15 mouse cellular contexts compared by ENCODE assay signal in genomic region chr19:56535064-56535463, GRCm38 (mm10). TPM values are rescaled to one million over a fixed set of nuclear protein-coding genes. Genes with fewer than 3 reads are reported as not detected.
DNase-seq lines count a peak whose midpoint lies in the region; ATAC-seq and TF ChIP-seq lines count a peak whose summit lies in the region.
"Had no signal": no experiment of that assay in that cellular context is flagged by ENCODE, and none has a peak within 500 bp of the region (broad histone marks: within the 10 kb centered on the region; RNA-seq: fewer than 3 reads in every experiment).

No protein-coding gene starts in this region.

- ATAC-seq in intestine, embryonic 14.5 days (replicated peaks; ENCODE audit: low FRiP score, low TSS enrichment, low read depth): no peak
- no peak for ATAC-seq in intestine, postnatal 0 days
- ATAC-seq in lung, embryonic 14.5 days (ENCODE audit: insufficient read depth): no peak
- no peak for ATAC-seq in stomach, embryonic 14.5 days (ENCODE audit: insufficient number of reproducible peaks, insufficient read depth, low FRiP score, low read depth)
- ATAC-seq: activated CD4-positive, CD25-positive, alpha-beta regulatory T cell, adult 4 months; forebrain, embryonic 15.5 days; hindbrain, embryonic 16.5 days had no signal

- H3K9ac ChIP-seq in intestine, embryonic 14.5 days (ENCODE audit: low read length): no peak overlapping the region
- H3K9ac ChIP-seq in intestine, postnatal 0 days (ENCODE audit: low read depth, low read length): no peak overlapping the region
- no peak overlapping the region for H3K9ac ChIP-seq in lung, embryonic 14.5 days
- H3K9ac ChIP-seq in stomach, embryonic 14.5 days (replicated peaks; ENCODE audit: low read depth, low read length): no peak overlapping the region
- H3K9ac ChIP-seq: forebrain, embryonic 15.5 days; limb, embryonic 15.5 days had no signal

- no peaks in the 10 kb centered on the region for H3K27me3 ChIP-seq in intestine, embryonic 14.5 days (replicated peaks; ENCODE audit: control insufficient read depth, insufficient read depth, low read length)
- no peaks in the 10 kb centered on the region for H3K27me3 ChIP-seq in intestine, postnatal 0 days (replicated peaks; ENCODE audit: control insufficient read depth, insufficient read depth, low read length)
- no peaks in the 10 kb centered on the region for H3K27me3 ChIP-seq in lung, embryonic 14.5 days (ENCODE audit: insufficient read depth, low read length)
- no peaks in the 10 kb centered on the region for H3K27me3 ChIP-seq in stomach, embryonic 14.5 days (ENCODE audit: control insufficient read depth, insufficient read depth, low read length)
- H3K27me3 ChIP-seq: forebrain, embryonic 15.5 days; limb, embryonic 15.5 days had no signal

- peak overlapping the region; percentile 7; the same call in 1 of the 2 replicates for H3K27ac ChIP-seq in intestine, embryonic 14.5 days (ENCODE audit: low read depth)
- no peak overlapping the region for H3K27ac ChIP-seq in intestine, postnatal 0 days (ENCODE audit: low read depth, low read length)
- H3K27ac ChIP-seq in bone marrow macrophage, adult 2 months (ENCODE audit: insufficient read depth, low read depth, low read length): peak overlapping the region; percentile 34
- no peak overlapping the region for H3K27ac ChIP-seq in lung, embryonic 14.5 days (ENCODE audit: low read depth)
- peak overlapping the region; percentile 69 for H3K27ac ChIP-seq in stomach, embryonic 14.5 days (ENCODE audit: low read length)
- H3K27ac ChIP-seq: forebrain, embryonic 15.5 days; limb, embryonic 15.5 days had no signal

- DNase-seq in intestine, embryonic 14.5 days (ENCODE audit: low spot score): no peak
- DNase-seq in lung, embryonic 14.5 days: peak; percentile 60
- no peak for DNase-seq in natural killer cell, adult 2 months (ENCODE audit: low spot score in 2 of 2)
- no peak for DNase-seq in right cerebral cortex, postnatal 4 days
- DNase-seq: cerebellum, adult 2 months; kidney, postnatal 14 days; layer of hippocampus, postnatal 36 days; thymus, postnatal 4 days had no signal

- WGBS in intestine, embryonic 14.5 days: 73% methylated on average over 9 of the region's 9 CpGs
- 63% methylated on average over 9 of the region's 9 CpGs for WGBS in intestine, postnatal 0 days
- WGBS in lung, embryonic 14.5 days: 58% methylated on average over 9 of the region's 9 CpGs
- WGBS in stomach, embryonic 14.5 days: 67% methylated on average over 9 of the region's 9 CpGs

- peaks cover 11% of the 10 kb centered on the region for H3K4me1 ChIP-seq in intestine, embryonic 14.5 days (replicated peaks; ENCODE audit: control insufficient read depth, insufficient read depth, low read length)
- no peaks in the 10 kb centered on the region; the same call in 1 of the 2 replicates for H3K4me1 ChIP-seq in intestine, postnatal 0 days (replicated peaks; ENCODE audit: control insufficient read depth, insufficient read depth, low read length)
- H3K4me1 ChIP-seq in bone marrow macrophage, adult 2 months (ENCODE audit: control insufficient read depth, insufficient read depth, low read length): peaks cover 20% of the 10 kb centered on the region
- H3K4me1 ChIP-seq in lung, embryonic 14.5 days (ENCODE audit: insufficient read depth): no peaks in the 10 kb centered on the region
- H3K4me1 ChIP-seq in stomach, embryonic 14.5 days (ENCODE audit: control insufficient read depth, insufficient read depth, low read length): 0 out of 2 replicates have a peak, but pooled peaks cover 4% of the 10 kb centered on the region
- H3K4me1 ChIP-seq: forebrain, embryonic 15.5 days; limb, embryonic 15.5 days had no signal

- no peak overlapping the region for H3K4me3 ChIP-seq in intestine, embryonic 14.5 days (ENCODE audit: low read depth, low read length)
- no peak overlapping the region for H3K4me3 ChIP-seq in intestine, postnatal 0 days (ENCODE audit: low read depth, low read length)
- H3K4me3 ChIP-seq in bone marrow macrophage, adult 2 months (ENCODE audit: insufficient read depth, low read length): no peak overlapping the region
- H3K4me3 ChIP-seq in lung, embryonic 14.5 days (ENCODE audit: low read depth, low read length): no peak overlapping the region
- no peak overlapping the region for H3K4me3 ChIP-seq in stomach, embryonic 14.5 days (ENCODE audit: low read depth, low read length)
- H3K4me3 ChIP-seq: forebrain, embryonic 15.5 days; limb, embryonic 15.5 days had no signal

- TF ChIP-seq POLR2A in bone marrow macrophage, adult 2 months (IDR thresholded peaks at IDR 0.05; ENCODE audit: borderline replicate concordance, low read depth, low read length): no peak

- H3K4me2 ChIP-seq in intestine, embryonic 14.5 days (ENCODE audit: low read length): no peak overlapping the region
- no peak overlapping the region for H3K4me2 ChIP-seq in intestine, postnatal 0 days (replicated peaks; ENCODE audit: low read depth)
- H3K4me2 ChIP-seq in lung, embryonic 14.5 days: no peak overlapping the region
- no peak overlapping the region for H3K4me2 ChIP-seq in stomach, embryonic 14.5 days (replicated peaks; ENCODE audit: low read depth, low read length)
- H3K4me2 ChIP-seq: forebrain, embryonic 15.5 days; limb, embryonic 15.5 days had no signal

- H3K36me3 ChIP-seq in intestine, embryonic 14.5 days (ENCODE audit: control insufficient read depth, insufficient read depth, low read length): peaks cover 35% of the 10 kb centered on the region
- H3K36me3 ChIP-seq in intestine, postnatal 0 days (ENCODE audit: control insufficient read depth, insufficient read depth): peaks cover 36% of the 10 kb centered on the region
- H3K36me3 ChIP-seq in lung, embryonic 14.5 days (ENCODE audit: insufficient read depth): peaks cover 24% of the 10 kb centered on the region
- H3K36me3 ChIP-seq in stomach, embryonic 14.5 days (ENCODE audit: control insufficient read depth, insufficient read depth, low read length): peaks cover 13% of the 10 kb centered on the region

- TF ChIP-seq CTCF in intestine, postnatal 0 days (IDR thresholded peaks at IDR 0.05; ENCODE audit: low read depth): no peak
- TF ChIP-seq CTCF in bone marrow macrophage, adult 2 months (IDR thresholded peaks at IDR 0.05; ENCODE audit: low read depth, low read length): no peak
- no peak for TF ChIP-seq CTCF in lung, embryonic 14.5 days (IDR thresholded peaks at IDR 0.05; ENCODE audit: low read depth)

- H3K9me3 ChIP-seq in intestine, embryonic 14.5 days (ENCODE audit: control insufficient read depth, low read length): no peaks in the 10 kb centered on the region
- no peaks in the 10 kb centered on the region for H3K9me3 ChIP-seq in intestine, postnatal 0 days (ENCODE audit: control insufficient read depth)
- H3K9me3 ChIP-seq in lung, embryonic 14.5 days (ENCODE audit: low read depth, low read length): no peaks in the 10 kb centered on the region
- H3K9me3 ChIP-seq in stomach, embryonic 14.5 days (ENCODE audit: control insufficient read depth, low read depth, low read length): no peaks in the 10 kb centered on the region
- H3K9me3 ChIP-seq: forebrain, embryonic 15.5 days; limb, embryonic 15.5 days had no signal

RNA-seq across cellular contexts. Expression of gene Dclre1a, which starts 13.0 kb away (rescaled TPM):
- polyA plus RNA-seq in intestine, embryonic 14.5 days (2014; fragmentation: Nextera tagmentation; extraction: Ambion mirVana): 23.9 and 26.0 TPM in 2 replicates
- 11.5 and 13.8 TPM in 2 replicates for polyA plus RNA-seq in intestine, postnatal 0 days (2015; fragmentation: Nextera tagmentation; extraction: Ambion mirVana)
- polyA plus RNA-seq in bone marrow macrophage, adult 2 months (2012; ENCODE audit: insufficient read depth, insufficient read length, missing spikeins): 13.5 and 19.2 TPM in 2 replicates
- polyA plus RNA-seq in lung, embryonic 14.5 days (2014; fragmentation: Nextera tagmentation; extraction: Ambion mirVana): 17.7 and 20.2 TPM in 2 replicates
- polyA plus RNA-seq in stomach, embryonic 14.5 days (2014; fragmentation: Nextera tagmentation; extraction: Ambion mirVana): 21.8 and 26.4 TPM in 2 replicates

RNA-seq across cellular contexts. Expression of gene Nhlrc2, which starts 13.0 kb away (rescaled TPM):
- 18.0 and 20.1 TPM in 2 replicates for polyA plus RNA-seq in intestine, embryonic 14.5 days (2014; fragmentation: Nextera tagmentation; extraction: Ambion mirVana)
- 8.3 and 8.8 TPM in 2 replicates for polyA plus RNA-seq in intestine, postnatal 0 days (2015; fragmentation: Nextera tagmentation; extraction: Ambion mirVana)
- 11.3 and 12.3 TPM in 2 replicates for polyA plus RNA-seq in bone marrow macrophage, adult 2 months (2012; ENCODE audit: insufficient read depth, insufficient read length, missing spikeins)
- polyA plus RNA-seq in lung, embryonic 14.5 days (2014; fragmentation: Nextera tagmentation; extraction: Ambion mirVana): 21.1 and 21.4 TPM in 2 replicates
- polyA plus RNA-seq in stomach, embryonic 14.5 days (2014; fragmentation: Nextera tagmentation; extraction: Ambion mirVana): 20.4 and 20.9 TPM in 2 replicates

Comparison
In these comparisons a context has a peak if more than half of its experiments do, and no peak if none do; other contexts are left out.
1. H3K27ac ChIP-seq: peak in intestine, embryonic 14.5 days (single experiment), bone marrow macrophage, adult 2 months (single experiment) and stomach, embryonic 14.5 days (single experiment); none in intestine, postnatal 0 days (single experiment) and lung, embryonic 14.5 days (single experiment).